Mouse (Mus musculus): ENCODE data around the gene Olfr972. TPM values are rescaled to one million over a fixed set of nuclear protein-coding genes. Genes with fewer than 3 reads are reported as not detected.

Gene Olfr972
- not detected for polyA plus RNA-seq (2017; shearing (Covaris generic))

GRCm38 (mm10) chr9:39866122-39866521, at the start of gene Olfr972:
Gene Olfr972, plus strand, starts transcription at chr9:39866422.

GRCm38 (mm10) chr9:39836576-39836975, 29.6 kb upstream of the Olfr972 start, which contains the start of gene Olfr971:
Gene Olfr971, plus strand, starts transcription at chr9:39836876.

GRCm38 (mm10) chr9:39907036-39907435, 40.8 kb downstream of the Olfr972 start, which contains the start of gene Olfr229:
Gene Olfr229, plus strand, starts transcription at chr9:39907336.

Other genes starting within 250 kb of the Olfr972 start
- not detected for gene Olfr960, start 245.0 kb upstream of the Olfr972 start, polyA plus RNA-seq (2017; shearing (Covaris generic))
- not detected for gene Olfr961, start 221.3 kb upstream of the Olfr972 start, polyA plus RNA-seq (2017; shearing (Covaris generic))
- gene Olfr963, start 199.2 kb upstream of the Olfr972 start, polyA plus RNA-seq (2017; shearing (Covaris generic)): not detected
- gene Olfr149, start 159.3 kb upstream of the Olfr972 start, polyA plus RNA-seq (2017; shearing (Covaris generic)): not detected
- gene Olfr965, start 155.1 kb upstream of the Olfr972 start, polyA plus RNA-seq (2017; shearing (Covaris generic)): not detected
- gene Olfr150, start 135.4 kb upstream of the Olfr972 start, polyA plus RNA-seq (2017; shearing (Covaris generic)): not detected
- not detected for gene Olfr967, start 120.2 kb upstream of the Olfr972 start, polyA plus RNA-seq (2017; shearing (Covaris generic))
- gene Olfr968, start 83.2 kb upstream of the Olfr972 start, polyA plus RNA-seq (2017; shearing (Covaris generic)): not detected
- not detected for gene Olfr969, start 75.5 kb upstream of the Olfr972 start, polyA plus RNA-seq (2017; shearing (Covaris generic))
- gene Olfr970, start 57.6 kb upstream of the Olfr972 start, polyA plus RNA-seq (2017; shearing (Covaris generic)): not detected
- gene Olfr971, start 29.5 kb upstream of the Olfr972 start, polyA plus RNA-seq (2017; shearing (Covaris generic)): not detected
- gene Olfr229, start 40.9 kb downstream of the Olfr972 start, polyA plus RNA-seq (2017; shearing (Covaris generic)): not detected
- 0.09 TPM for gene Olfr974, start 71.1 kb downstream of the Olfr972 start, polyA plus RNA-seq (2017; shearing (Covaris generic))
- gene Olfr975, start 85.6 kb downstream of the Olfr972 start, polyA plus RNA-seq (2017; shearing (Covaris generic)): not detected
- not detected for gene Olfr976, start 94.7 kb downstream of the Olfr972 start, polyA plus RNA-seq (2017; shearing (Covaris generic))
- not detected for gene Olfr978, start 125.7 kb downstream of the Olfr972 start, polyA plus RNA-seq (2017; shearing (Covaris generic))
- gene Olfr979, start 137.0 kb downstream of the Olfr972 start, polyA plus RNA-seq (2017; shearing (Covaris generic)): not detected
- not detected for gene Olfr980, start 143.2 kb downstream of the Olfr972 start, polyA plus RNA-seq (2017; shearing (Covaris generic))
- not detected for gene Olfr981, start 155.0 kb downstream of the Olfr972 start, polyA plus RNA-seq (2017; shearing (Covaris generic))
- gene Olfr982, start 207.4 kb downstream of the Olfr972 start, polyA plus RNA-seq (2017; shearing (Covaris generic)): 0.05 TPM
- gene Olfr983, start 227.2 kb downstream of the Olfr972 start, polyA plus RNA-seq (2017; shearing (Covaris generic)): not detected
- gene Olfr984, start 247.8 kb downstream of the Olfr972 start, polyA plus RNA-seq (2017; shearing (Covaris generic)): not detected

All from inflammation-experienced regulatory T-cells, adult 16 weeks (primary cell).